ENCODE assay signal across 12 mouse cellular contexts in the genomic region with DNA sequence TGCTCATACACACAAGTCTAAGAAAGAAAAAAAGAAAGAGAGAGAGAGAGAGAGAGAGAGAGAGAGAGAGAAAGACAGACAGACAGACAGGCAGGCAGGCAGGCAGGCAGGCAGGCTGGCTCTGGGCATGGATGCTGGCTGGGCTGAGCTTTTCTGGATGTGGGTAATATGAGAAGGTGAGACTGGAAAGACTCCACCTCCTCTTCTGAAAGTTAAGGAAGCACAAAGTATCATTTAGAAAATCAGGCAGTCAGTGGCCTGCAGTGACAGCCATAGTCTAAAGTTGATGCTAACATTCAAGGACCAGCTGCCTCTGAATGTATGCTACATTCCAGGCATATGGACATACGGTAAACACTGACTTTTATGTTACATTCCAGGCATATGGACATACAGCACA. TPM values are rescaled to one million over a fixed set of nuclear protein-coding genes. Genes with fewer than 3 reads are reported as not detected.
DNase-seq lines count a peak whose midpoint lies in the region; ATAC-seq lines count a peak whose summit lies in the region.
"Had no signal": no experiment of that assay in that cellular context is flagged by ENCODE, and none has a peak within 500 bp of the region (broad histone marks: within the 10 kb centered on the region; RNA-seq: fewer than 3 reads in every experiment).

No protein-coding gene starts in this region.

- peaks cover 20% of the 10 kb centered on the region for H3K36me3 ChIP-seq in kidney, embryonic 16.5 days (ENCODE audit: insufficient read depth, low read length)
- H3K36me3 ChIP-seq in forebrain, embryonic 16.5 days (ENCODE audit: control insufficient read depth, insufficient read depth), result peaks cover 11% of the 10 kb centered on the region

- no peak for ATAC-seq in kidney, embryonic 16.5 days (ENCODE audit: low FRiP score, low TSS enrichment)
- ATAC-seq in forebrain, embryonic 16.5 days, result no peak

- no peaks in the 10 kb centered on the region for H3K9me3 ChIP-seq in kidney, embryonic 16.5 days (ENCODE audit: low read length)
- no peaks in the 10 kb centered on the region for H3K9me3 ChIP-seq in forebrain, embryonic 16.5 days (ENCODE audit: control insufficient read depth, low read length)
- H3K9me3 ChIP-seq: hindbrain, embryonic 15.5 days; megakaryocyte, embryonic 14.5 days had no signal

- peaks cover 39% of the 10 kb centered on the region for H3K4me1 ChIP-seq in kidney, embryonic 16.5 days (ENCODE audit: insufficient read depth, low read length)
- peaks cover 24% of the 10 kb centered on the region for H3K4me1 ChIP-seq in forebrain, embryonic 16.5 days (replicated peaks; ENCODE audit: control insufficient read depth, insufficient read depth, low read length)

- H3K27me3 ChIP-seq in kidney, embryonic 16.5 days (ENCODE audit: insufficient read depth, low read length), result no peaks in the 10 kb centered on the region
- no peaks in the 10 kb centered on the region for H3K27me3 ChIP-seq in forebrain, embryonic 16.5 days (replicated peaks; ENCODE audit: control insufficient read depth, insufficient read depth, low read length)
- H3K27me3 ChIP-seq: hindbrain, embryonic 15.5 days; megakaryocyte, embryonic 14.5 days had no signal

- WGBS in kidney, embryonic 16.5 days, result 42% methylated on average over 1 of the region's 1 CpGs
- 60% methylated on average over 1 of the region's 1 CpGs for WGBS in forebrain, embryonic 16.5 days

- H3K4me2 ChIP-seq in kidney, embryonic 16.5 days (replicated peaks; ENCODE audit: low read depth, low read length), result no peak overlapping the region
- H3K4me2 ChIP-seq in forebrain, embryonic 16.5 days (ENCODE audit: low read length), result no peak overlapping the region
- H3K4me2 ChIP-seq: hindbrain, embryonic 15.5 days had no signal

- DNase-seq in kidney, adult 11 months, result no peak
- DNase-seq in thymus, postnatal 25 days, result peak; percentile 53
- no peak for DNase-seq in thymus, postnatal 10 days (ENCODE audit: low spot score in 2 of 2)
- DNase-seq in frontal cortex, postnatal 36 days (ENCODE audit: low spot score in 2 of 2), result no peak
- no peak for DNase-seq in frontal cortex, adult 2 months (ENCODE audit: extremely low spot score in 1 of 2, low spot score in 1 of 2)
- DNase-seq in ovary, postnatal 10 days (ENCODE audit: low spot score), result no peak
- DNase-seq: kidney, postnatal 36 days had no signal

- no peak overlapping the region for H3K9ac ChIP-seq in kidney, embryonic 16.5 days (replicated peaks; ENCODE audit: low read length)
- no peak overlapping the region for H3K9ac ChIP-seq in forebrain, embryonic 16.5 days (replicated peaks; ENCODE audit: low read depth, low read length)
- H3K9ac ChIP-seq: hindbrain, embryonic 15.5 days had no signal

- H3K4me3 ChIP-seq in kidney, embryonic 16.5 days (ENCODE audit: low read length), result no peak overlapping the region
- H3K4me3 ChIP-seq in forebrain, embryonic 16.5 days (replicated peaks; ENCODE audit: low read length), result no peak overlapping the region
- H3K4me3 ChIP-seq: hindbrain, embryonic 15.5 days; megakaryocyte, embryonic 14.5 days had no signal

- peak overlapping the region; percentile 92; the same call in 1 of the 2 replicates for H3K27ac ChIP-seq in kidney, embryonic 16.5 days (ENCODE audit: low read length)
- peak overlapping the region; percentile 61 for H3K27ac ChIP-seq in forebrain, embryonic 16.5 days (ENCODE audit: low read length)
- H3K27ac ChIP-seq: hindbrain, embryonic 15.5 days had no signal

RNA-seq across cellular contexts. Expression of a gene that starts 11.5 kb away (rescaled TPM):
- polyA plus RNA-seq in kidney, embryonic 16.5 days (2015; fragmentation: Nextera tagmentation; extraction: Ambion mirVana), result 117 and 134 TPM in 2 replicates
- 137 and 143 TPM in 2 replicates for polyA plus RNA-seq in forebrain, embryonic 16.5 days (2015; fragmentation: Nextera tagmentation; extraction: Ambion mirVana)
- 34.9 and 37.1 TPM in 2 replicates for polyA plus RNA-seq in frontal cortex, adult 2 months (2012; rRNA removed)

RNA-seq across cellular contexts. Expression of a gene that starts 12.4 kb away (rescaled TPM):
- 0.84 and 1.2 TPM in 2 replicates for polyA plus RNA-seq in kidney, embryonic 16.5 days (2015; fragmentation: Nextera tagmentation; extraction: Ambion mirVana)
- 0.67 and 0.91 TPM in 2 replicates for polyA plus RNA-seq in forebrain, embryonic 16.5 days (2015; fragmentation: Nextera tagmentation; extraction: Ambion mirVana)
- polyA plus RNA-seq in frontal cortex, adult 2 months (2012; rRNA removed), result 0.25 and 0.36 TPM in 2 replicates
- polyA plus RNA-seq: liver, adult 2 months had no signal

RNA-seq across cellular contexts. Expression of a gene that starts 19.8 kb away (rescaled TPM):
- polyA plus RNA-seq in kidney, embryonic 16.5 days (2015; fragmentation: Nextera tagmentation; extraction: Ambion mirVana), result 44.5 and 46.3 TPM in 2 replicates
- polyA plus RNA-seq in forebrain, embryonic 16.5 days (2015; fragmentation: Nextera tagmentation; extraction: Ambion mirVana), result 31.6 and 33.4 TPM in 2 replicates
- polyA plus RNA-seq in frontal cortex, adult 2 months (2012; rRNA removed), result 52.0 and 52.1 TPM in 2 replicates

RNA-seq across cellular contexts. Expression of a gene that starts 59.0 kb away (rescaled TPM):
- polyA plus RNA-seq in kidney, embryonic 16.5 days (2015; fragmentation: Nextera tagmentation; extraction: Ambion mirVana), result 106 and 111 TPM in 2 replicates
- 193 and 203 TPM in 2 replicates for polyA plus RNA-seq in forebrain, embryonic 16.5 days (2015; fragmentation: Nextera tagmentation; extraction: Ambion mirVana)
- 334 and 339 TPM in 2 replicates for polyA plus RNA-seq in frontal cortex, adult 2 months (2012; rRNA removed)
